Mouse (Mus musculus): Measurements from ENCODE around the gene Mgll.

- TF ChIP-seq POLR2A (IDR thresholded peaks at IDR 0.05; ENCODE audit: borderline replicate concordance, low read depth, low read length) (no peak), CTCF (IDR thresholded peaks at IDR 0.05; ENCODE audit: low read depth, low read length) (no peak)
These were observed 353 bp upstream of the Mgll start for GRCm38 (mm10) chr6:88723806-88724312.

Data from bone marrow macrophage, adult 2 months (primary cell).